Mouse (Mus musculus) kidney, postnatal 10 days (tissue): Measurements from ENCODE around the gene Atf3.
"Not testable (repeated sequence)": the region's sequence is repeated elsewhere in the genome, so short reads cannot be mapped to it uniquely, and the experiment has no call there.

Experiments
- DNase-seq: peaks from one replicate; pipeline ENCODE4 v3.0.0; 2021; ENCODE audit warnings: mixed read lengths

Atf3 gene

GRCm38 (mm10) chr1:191189671-191190372, 28.0 kb downstream of the Atf3 start:
- DNase-seq, result no peak

DNA sequence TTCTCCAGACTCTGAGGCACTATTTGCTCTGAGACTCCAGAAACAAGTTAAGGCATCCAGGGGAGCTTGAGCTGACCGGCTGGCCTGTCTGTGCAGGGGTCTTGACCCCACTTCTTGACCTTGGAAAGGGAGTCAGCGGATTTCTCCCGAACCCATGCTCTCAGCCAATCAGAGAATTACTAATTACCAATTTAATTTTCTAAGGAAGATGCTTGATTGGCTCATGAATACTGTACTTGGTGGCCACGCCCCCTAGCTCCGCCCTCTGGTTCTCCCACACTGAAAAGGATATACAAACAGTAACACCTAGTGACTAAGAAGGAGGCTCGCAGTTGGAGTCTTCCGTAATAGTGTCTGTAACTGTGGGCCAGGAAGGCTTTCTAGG, 31.5 kb downstream of the Atf3 start:
- DNase-seq, result peak; percentile 59

DNA sequence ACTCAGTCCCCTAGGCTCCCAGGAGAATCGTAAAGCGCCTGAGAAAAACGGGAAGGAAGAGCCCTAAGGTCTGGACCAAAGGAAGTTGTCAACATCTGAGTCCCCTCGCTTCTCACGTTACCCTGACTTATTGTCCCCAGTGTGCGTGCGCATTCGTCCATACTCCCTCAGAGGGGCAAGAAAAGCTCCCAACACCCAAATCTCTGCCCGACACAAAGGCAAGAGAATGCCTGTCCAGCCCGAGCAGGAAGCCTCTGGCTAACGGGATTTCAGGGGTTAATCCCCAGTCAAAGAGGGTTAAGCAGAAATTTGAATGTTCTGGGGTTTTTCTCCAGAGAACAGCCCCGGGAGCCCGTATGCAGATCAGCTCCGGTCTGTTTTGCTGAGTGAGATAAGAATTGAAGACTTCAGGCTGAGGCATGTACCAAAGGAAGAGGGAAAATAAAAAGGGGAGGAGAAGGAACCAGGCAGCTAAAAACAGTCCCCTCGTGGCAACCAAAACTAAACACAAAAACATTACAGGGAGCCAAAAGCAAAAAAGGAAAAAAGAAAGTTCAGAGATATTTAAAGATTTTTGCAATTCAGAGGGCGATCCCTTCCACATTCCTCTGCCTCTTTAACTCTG, 32.0 kb downstream of the Atf3 start:
- peak; percentile 33 for DNase-seq

DNA sequence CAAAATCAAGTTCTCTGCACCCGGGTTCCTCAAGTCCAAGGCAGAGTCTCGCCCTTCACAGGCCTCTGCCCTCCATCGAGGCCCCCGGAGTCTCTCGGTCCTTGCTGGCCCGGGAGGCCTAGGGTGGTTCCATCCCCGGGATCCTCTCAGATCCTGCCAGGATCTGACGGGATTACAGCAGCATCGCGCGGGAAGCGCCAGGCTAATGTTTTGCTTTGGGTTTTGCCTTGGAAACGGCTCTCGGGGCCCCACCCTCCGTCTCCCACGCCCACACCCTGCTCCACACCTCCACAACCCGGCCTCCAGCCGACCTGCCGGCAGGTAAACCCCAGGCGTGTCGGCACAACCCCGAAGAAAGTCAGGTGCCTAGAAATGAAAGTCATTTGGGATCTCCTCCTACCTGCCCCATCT, 33.0 kb downstream of the Atf3 start:
- peak; percentile 52 for DNase-seq

- DNase-seq, result peak; percentile 50
Measured at GRCm38 (mm10) chr1:191184066-191184815, 33.6 kb downstream of the Atf3 start.

DNA sequence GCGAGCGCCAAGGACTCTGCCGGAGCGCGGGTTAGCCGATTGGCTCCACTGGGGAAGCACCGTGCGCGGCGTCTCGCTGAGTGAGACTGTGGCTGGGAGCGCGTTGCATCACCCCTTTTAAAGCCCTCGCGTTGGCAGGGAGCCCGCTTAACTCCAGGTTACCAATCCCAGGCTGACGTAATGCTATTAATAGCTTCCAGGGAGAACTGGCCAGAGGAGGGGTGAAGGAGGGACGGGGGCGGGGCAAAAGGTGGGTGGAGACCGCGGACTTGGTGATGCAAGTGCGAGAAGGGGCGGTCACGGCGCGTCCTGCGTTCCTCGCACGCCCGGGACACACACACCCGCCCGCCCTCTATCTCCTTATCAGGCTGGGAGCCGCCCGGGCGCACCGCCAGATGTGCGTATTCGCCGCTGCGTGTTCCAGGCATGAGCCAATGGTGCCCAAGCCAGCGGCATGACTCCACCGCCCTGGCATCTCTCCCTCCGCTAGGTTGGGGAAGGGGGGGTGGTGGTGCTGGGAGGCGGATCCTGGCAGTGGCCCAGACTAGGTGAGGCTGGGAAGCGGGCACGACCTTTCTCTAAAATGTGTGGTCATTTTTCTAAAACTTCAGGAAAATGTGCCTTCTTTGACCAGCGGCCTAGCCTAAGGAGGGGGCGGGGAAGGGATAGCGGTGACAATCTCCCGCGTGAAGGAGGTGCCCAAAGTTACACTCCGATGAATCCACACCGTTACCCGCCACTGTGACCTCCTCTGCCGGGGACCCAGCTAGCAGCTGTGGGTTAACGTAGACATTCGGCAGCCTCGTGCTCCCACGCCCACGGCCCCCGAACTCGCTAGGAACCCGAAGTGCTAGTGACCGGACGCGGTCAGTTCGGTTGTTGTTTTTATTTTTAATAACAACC, 34.4 kb downstream of the Atf3 start:
- DNase-seq, result peak; percentile 98

DNA sequence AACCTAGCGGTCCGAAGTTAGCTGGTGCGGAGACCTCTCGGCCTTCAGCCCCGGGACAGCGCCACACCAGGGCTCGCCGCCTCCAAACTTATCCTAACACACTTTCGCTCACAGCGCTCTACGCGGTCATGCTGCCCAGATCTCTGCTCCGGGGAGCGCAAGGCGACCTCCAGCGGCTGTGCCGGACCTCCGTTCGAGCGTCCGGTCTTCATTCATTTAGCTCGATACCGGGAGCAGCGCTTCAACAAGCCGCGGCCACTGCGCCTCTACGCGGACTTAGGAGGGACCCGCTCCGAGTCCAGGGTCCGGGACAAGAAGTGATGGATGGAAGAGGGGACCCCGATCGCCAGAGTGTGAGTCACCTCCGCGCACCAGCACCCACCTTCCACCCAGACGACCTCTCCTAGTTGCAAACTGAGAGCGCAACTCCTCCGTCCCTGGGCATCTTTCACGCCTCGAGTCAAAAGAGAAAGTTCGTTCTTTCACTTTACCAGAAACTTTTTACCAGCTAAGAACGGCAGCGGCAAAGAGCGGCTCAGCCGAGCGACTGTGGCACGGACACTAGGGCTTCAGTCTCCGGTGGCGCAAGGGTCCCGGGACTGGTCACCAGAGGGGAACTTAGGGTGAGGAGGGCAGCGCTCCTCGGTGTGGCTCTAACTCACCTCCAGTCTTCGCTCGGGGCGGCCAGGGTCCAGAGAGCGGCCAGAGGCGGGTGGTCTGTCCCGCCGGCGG, 35.2 kb downstream of the Atf3 start:
- peak; percentile 85 for DNase-seq

DNA sequence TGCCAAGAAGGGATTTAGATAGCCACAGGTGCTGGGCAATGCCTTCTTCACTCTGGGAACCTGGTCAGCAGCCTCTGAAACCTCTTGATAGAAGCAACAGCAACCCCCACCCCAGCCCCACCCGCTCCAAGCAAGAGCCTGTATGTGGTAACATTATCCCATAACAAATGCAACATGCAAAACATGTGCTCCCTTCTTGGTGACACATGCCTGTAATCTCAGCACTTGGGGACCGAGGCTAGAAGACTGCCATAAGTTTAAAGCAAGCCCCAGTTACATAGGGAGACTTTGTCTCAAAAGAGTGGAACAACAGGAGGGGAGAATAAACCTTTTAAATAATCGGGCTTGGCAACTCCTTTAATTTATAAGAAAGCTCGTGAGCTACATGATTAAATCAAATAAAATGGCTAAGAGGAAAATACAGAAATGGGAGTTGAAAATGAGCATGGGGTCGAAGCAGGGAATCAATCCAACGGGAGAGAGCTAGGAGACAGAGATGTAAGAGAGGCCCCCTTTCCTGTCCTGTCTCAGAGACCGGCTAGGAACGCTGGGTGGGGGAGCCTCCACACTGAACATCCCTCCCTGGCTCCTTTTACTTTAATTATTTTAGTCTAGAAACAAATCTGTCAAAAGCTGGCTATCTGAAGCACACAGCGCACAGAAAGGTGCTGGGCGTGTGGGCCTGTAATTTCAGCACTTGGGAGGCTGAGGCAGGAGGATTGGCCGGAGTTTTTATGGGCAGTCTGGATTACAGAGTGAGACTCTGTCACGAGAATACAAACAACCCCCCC, 36.2 kb downstream of the Atf3 start:
- no peak for DNase-seq

DNA sequence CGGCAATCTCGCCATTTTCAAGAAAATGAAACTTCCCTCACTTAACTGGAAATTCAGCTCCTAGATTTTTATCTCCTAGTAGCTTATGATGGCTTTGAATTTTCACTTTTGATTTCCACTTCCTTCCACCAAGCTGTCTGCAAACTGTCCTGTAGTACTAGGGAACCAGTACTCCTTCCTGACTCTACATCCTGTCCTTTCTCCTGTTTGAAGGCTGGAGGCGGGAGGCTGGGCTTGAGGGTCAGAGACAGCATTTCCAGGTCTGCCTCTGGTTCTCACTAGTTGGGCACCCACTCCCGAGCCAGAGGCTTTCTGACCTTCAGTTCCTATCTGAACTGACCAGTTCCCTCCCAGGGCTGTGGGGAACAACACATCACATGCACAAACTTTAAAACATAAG, 37.4 kb downstream of the Atf3 start:
- peak; percentile 48 for DNase-seq

DNA sequence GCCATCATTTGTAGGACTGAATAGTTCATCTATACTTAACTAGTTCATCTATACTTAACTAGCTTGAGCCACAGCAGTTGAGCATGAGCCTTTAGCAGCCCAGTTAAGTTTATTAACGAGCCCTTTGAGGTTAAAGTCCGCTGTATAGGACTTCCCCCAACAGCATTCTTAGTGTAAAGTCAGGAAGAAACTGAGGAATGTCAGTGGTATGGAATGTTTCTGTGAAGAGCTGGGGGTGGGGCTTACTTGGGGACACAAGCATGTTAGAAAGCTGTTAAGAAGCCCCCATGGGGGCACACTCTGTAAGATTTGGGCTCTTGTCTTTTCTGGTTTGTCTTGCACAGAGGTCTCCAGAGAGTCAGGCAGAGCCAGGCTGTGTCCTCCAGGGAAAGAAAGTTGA, 38.0 kb downstream of the Atf3 start:
- DNase-seq, result no peak

DNA sequence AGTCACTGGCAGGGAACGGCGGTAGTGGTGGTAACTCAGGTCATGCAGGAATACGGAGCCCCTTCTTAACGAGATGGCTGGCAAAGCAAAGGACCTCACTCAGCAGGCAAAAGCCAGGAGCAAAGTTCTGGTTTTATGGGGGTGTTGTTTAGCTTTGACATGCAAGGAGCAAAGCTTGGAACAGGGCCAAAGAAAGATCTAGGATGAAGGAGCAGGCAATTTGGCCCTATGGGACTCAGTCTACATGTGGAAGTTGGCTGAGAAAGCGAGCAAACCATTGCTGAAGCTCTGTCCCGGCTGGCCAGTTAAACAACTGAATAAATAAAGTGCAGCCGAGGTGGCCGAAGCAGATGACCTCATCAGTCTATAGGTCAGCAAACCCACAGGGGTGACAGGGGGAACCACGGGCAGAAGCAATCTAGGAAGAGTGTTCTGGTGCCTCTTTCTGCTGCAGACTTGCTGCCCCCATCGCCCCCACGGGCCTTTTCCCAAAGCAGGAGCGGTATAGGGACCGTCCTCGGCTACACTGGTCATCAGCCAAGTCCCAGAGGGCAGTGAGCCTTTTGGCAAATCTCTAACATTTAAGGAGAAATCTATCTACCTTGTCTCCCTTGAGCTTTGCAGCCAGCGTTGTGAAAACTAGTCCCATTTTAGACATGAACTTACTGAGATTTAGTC, 39.2 kb downstream of the Atf3 start:
- DNase-seq, result no peak

GRCm38 (mm10) chr1:191176887-191177286, 41.0 kb downstream of the Atf3 start:
- no peak for DNase-seq

DNA sequence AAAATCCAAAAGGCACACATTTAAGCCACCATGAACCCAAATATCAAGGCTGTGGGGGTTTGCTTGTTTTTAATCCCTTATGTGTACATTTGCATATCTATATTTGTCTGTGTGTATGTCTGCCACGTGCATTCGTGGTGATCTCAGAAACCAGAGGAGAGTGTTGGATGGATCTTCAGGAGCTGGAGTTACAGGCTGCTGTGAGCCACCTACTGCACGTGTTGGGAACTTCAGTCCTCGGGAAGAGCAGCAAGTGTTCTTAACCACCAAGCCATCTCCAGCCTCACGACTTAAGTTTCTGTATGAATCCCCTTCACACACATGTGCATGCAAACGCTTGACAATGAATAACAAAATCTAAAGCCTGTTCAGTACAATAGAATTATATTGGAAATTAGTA, 45.4 kb downstream of the Atf3 start:
- peak; percentile 69 for DNase-seq

DNA sequence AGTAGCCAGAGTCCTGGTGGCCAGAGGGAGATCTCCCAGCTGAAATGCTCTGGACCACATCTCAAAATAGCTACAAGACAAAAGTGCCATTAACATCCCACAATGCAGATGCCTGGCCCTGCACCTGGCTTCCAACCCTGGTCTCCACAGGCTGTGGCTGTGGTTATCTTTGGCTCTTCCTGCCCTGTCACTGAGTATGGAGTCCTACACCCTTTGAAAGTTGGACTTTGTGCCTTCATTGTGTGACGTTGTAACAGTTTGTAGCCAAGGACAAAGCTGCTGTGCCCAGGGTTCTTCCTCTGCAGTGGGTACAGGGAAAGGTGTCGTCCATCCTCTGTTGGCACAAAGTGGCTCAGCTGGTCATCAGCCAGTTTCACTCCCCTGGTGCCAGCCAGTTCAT, 47.4 kb downstream of the Atf3 start:
- no peak for DNase-seq

GRCm38 (mm10) chr1:191166189-191166588, 51.6 kb downstream of the Atf3 start:
- no peak for DNase-seq

DNA sequence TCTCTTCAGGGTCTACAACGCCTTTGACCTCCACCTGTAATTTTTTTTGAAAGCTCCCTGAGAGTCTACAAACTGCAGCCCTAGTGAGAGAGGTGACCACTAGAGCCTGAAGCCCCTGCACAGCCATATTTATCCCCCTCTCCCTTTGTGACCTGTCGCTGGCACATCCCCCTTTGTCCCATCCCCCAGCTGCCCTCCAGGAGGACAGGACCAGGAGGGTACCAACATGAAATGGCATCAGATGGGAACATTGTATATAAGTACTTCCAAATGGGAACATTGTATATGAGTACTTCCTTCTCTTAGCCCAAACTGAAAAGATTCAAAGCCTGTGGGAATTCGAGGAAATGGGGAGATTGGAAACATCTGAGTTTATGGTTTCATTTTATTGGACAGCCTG, 53.1 kb downstream of the Atf3 start, which contains the start of gene Fam71a:
Gene Fam71a, minus strand, starts transcription at position 101 of the 400 bp plus-strand sequence.
- DNase-seq, result no peak

- no peak for DNase-seq
Measured at GRCm38 (mm10) chr1:191154314-191154713, 63.5 kb downstream of the Atf3 start.

GRCm38 (mm10) chr1:191153052-191153451, 64.8 kb downstream of the Atf3 start:
- peak; percentile 67 for DNase-seq

DNA sequence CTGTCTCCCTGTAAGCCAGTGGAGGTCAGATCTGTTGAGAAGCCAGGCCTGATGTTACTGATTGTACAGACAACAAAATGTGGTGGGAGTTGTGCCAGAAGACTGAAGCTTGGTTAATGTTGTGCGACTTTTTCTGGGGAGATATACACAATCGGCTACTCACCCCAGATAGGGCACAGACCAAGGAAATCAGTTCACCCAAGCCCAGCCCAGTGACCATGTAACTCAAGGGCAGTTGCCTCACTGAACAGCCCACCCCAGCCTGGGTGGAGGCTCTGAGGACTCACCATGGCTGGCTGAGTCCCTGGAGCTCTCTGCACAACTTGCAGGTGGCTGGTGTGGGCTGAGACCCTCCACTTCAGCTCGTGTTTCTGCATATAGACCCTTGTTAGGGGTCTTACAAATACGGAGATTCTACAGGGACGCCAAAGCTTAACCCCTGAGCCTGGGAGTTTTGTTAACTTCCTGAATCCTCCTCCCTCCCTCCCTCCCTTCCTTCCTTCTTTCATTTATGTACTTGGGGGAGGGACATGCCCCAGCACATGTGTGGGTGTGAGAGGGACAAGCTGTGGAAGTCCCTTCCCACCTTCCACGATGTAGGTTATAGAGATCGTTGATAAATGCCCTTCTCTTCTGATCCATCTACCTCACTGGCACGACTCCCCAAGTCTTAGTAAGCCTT, 66.8 kb downstream of the Atf3 start:
- no peak for DNase-seq

DNA sequence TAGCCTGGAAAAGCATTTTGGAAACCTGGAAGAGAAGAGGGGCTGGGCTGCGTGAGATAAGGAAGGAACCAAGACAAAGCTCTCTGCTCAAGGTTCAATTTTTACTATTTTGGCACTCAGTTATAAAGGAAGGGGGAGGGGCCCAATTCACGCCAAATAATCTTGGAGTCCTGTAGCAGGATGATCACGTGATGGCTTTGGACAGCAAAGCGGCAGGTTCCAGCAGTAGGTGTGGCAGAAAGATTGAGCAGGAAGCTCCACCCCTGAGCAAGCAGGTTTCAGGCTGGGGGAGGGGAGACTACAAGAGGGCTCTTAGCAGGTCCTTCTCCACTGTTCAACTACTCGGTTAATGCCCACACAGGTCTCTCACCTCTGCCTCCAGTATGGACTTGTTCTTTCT, 68.3 kb downstream of the Atf3 start:
- not testable (repeated sequence) for DNase-seq
